ENCODE assay signal across 16 mouse cellular contexts in the genomic region with DNA sequence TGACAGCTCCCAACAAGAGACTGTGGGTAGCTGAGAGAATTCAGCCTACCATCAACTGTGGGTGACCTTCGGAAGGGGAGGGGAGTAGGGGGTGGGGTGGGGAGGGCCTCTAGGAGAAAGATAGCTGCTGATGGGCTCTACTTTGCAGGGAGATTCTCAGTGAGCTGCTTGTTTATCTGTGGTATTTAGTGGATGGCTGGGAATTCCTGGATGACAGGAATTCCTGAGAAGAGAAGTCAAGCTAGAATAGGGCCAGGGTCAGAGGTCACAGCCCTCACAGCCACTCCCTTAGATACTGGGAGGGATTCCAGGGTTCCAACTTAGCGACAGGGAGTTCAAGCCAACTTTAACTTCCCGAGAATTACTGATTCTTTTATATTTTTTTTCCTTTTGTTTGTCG. TPM values are rescaled to one million over a fixed set of nuclear protein-coding genes. Genes with fewer than 3 reads are reported as not detected.
A peak's percentile ranks its signal among the peaks of the same experiment; 100 is the strongest.
DNase-seq lines count a peak whose midpoint lies in the region; ATAC-seq lines count a peak whose summit lies in the region.
"Had no signal": no experiment of that assay in that cellular context is flagged by ENCODE, and none has a peak within 500 bp of the region (broad histone marks: within the 10 kb centered on the region; RNA-seq: fewer than 3 reads in every experiment).

No protein-coding gene starts in this region.

- H3K27ac ChIP-seq in heart, embryonic 10.5 days = peak overlapping the region; percentile 77
- H3K27ac ChIP-seq in kidney, embryonic 16.5 days (ENCODE audit: low read length) = no peak overlapping the region
- H3K27ac ChIP-seq: embryonic facial prominence, embryonic 15.5 days; forebrain, embryonic 13.5 days; limb, embryonic 10.5 days; lung, embryonic 15.5 days; neural tube, embryonic 13.5 days had no signal

- H3K36me3 ChIP-seq in heart, embryonic 10.5 days = no peaks in the 10 kb centered on the region
- no peaks in the 10 kb centered on the region for H3K36me3 ChIP-seq in kidney, embryonic 16.5 days (ENCODE audit: insufficient read depth, low read length)
- H3K36me3 ChIP-seq: embryonic facial prominence, embryonic 15.5 days; limb, embryonic 10.5 days; lung, embryonic 15.5 days; neural tube, embryonic 13.5 days had no signal

- no peaks in the 10 kb centered on the region for H3K9me3 ChIP-seq in heart, embryonic 10.5 days
- H3K9me3 ChIP-seq in kidney, embryonic 16.5 days (ENCODE audit: low read length) = no peaks in the 10 kb centered on the region
- H3K9me3 ChIP-seq: embryonic facial prominence, embryonic 15.5 days; forebrain, embryonic 13.5 days; limb, embryonic 10.5 days; lung, embryonic 15.5 days; neural tube, embryonic 13.5 days had no signal

- WGBS in heart, embryonic 10.5 days = 29% methylated on average over 4 of the region's 4 CpGs
- 51% methylated on average over 4 of the region's 4 CpGs for WGBS in kidney, embryonic 16.5 days

- no peak for DNase-seq in heart, embryonic 10.5 days (ENCODE audit: low spot score)
- no peak for DNase-seq in heart, postnatal 14 days
- DNase-seq in kidney, postnatal 25 days = peak; percentile 50
- peak; percentile 93 for DNase-seq in R1 (ENCODE audit: low read depth, low spot score)
- DNase-seq in kidney, postnatal 36 days = peak; percentile 27 to 49
- no peak for DNase-seq in spleen, adult 12 weeks (ENCODE audit: low spot score)
- no peak for DNase-seq in layer of hippocampus, adult 18-20 months (ENCODE audit: low spot score in 2 of 2)
- DNase-seq: cerebellum, postnatal 14 days; layer of hippocampus, postnatal 36 days had no signal

- ATAC-seq in kidney, embryonic 16.5 days (ENCODE audit: low FRiP score, low TSS enrichment) = no peak
- ATAC-seq: forebrain, embryonic 13.5 days had no signal

- H3K4me3 ChIP-seq in heart, embryonic 10.5 days = no peak overlapping the region
- H3K4me3 ChIP-seq in kidney, embryonic 16.5 days (ENCODE audit: low read length) = no peak overlapping the region
- H3K4me3 ChIP-seq: embryonic facial prominence, embryonic 15.5 days; forebrain, embryonic 13.5 days; limb, embryonic 10.5 days; lung, embryonic 15.5 days; neural tube, embryonic 13.5 days had no signal

- intact Hi-C loops in heart, postnatal 14 days (cut with DNase I) = no loop called here

- no peaks in the 10 kb centered on the region for H3K27me3 ChIP-seq in heart, embryonic 10.5 days (ENCODE audit: insufficient read depth, poor library complexity, severe bottlenecking)
- H3K27me3 ChIP-seq in kidney, embryonic 16.5 days (ENCODE audit: insufficient read depth, low read length) = no peaks in the 10 kb centered on the region
- H3K27me3 ChIP-seq: embryonic facial prominence, embryonic 15.5 days; forebrain, embryonic 13.5 days; lung, embryonic 15.5 days; neural tube, embryonic 13.5 days had no signal

- peaks cover 22% of the 10 kb centered on the region for H3K4me1 ChIP-seq in heart, embryonic 10.5 days
- H3K4me1 ChIP-seq in kidney, embryonic 16.5 days (ENCODE audit: insufficient read depth, low read length) = no peaks in the 10 kb centered on the region
- H3K4me1 ChIP-seq: embryonic facial prominence, embryonic 15.5 days; forebrain, embryonic 13.5 days; limb, embryonic 10.5 days; lung, embryonic 15.5 days; neural tube, embryonic 13.5 days had no signal

- no peak overlapping the region for H3K9ac ChIP-seq in kidney, embryonic 16.5 days (replicated peaks; ENCODE audit: low read length)
- H3K9ac ChIP-seq: embryonic facial prominence, embryonic 15.5 days; forebrain, embryonic 13.5 days; lung, embryonic 15.5 days; neural tube, embryonic 13.5 days had no signal

- no peak overlapping the region for H3K4me2 ChIP-seq in kidney, embryonic 16.5 days (replicated peaks; ENCODE audit: low read depth, low read length)
- H3K4me2 ChIP-seq: embryonic facial prominence, embryonic 15.5 days; forebrain, embryonic 13.5 days; lung, embryonic 15.5 days; neural tube, embryonic 13.5 days had no signal

RNA-seq across cellular contexts. Expression of gene Ptafr, which starts 30.3 kb away (rescaled TPM):
- polyA plus RNA-seq in heart, embryonic 10.5 days (2016; fragmentation: Nextera tagmentation; extraction: Ambion mirVana) = 0.11 and 0.35 TPM in 2 replicates
- total RNA-seq in heart, postnatal 14 days (2021) = 1 to 10 TPM; 1.1 to 2.0 TPM
- 0.29 and 0.54 TPM in 2 replicates for polyA plus RNA-seq in kidney, embryonic 16.5 days (2015; fragmentation: Nextera tagmentation; extraction: Ambion mirVana)
- 1 to 10 TPM; 1.3 to 1.5 TPM for total RNA-seq in layer of hippocampus, adult 18-20 months (2021)
- total RNA-seq: MEL had no signal

RNA-seq across cellular contexts. Expression of gene Eya3, which starts 44.6 kb away (rescaled TPM):
- polyA plus RNA-seq in heart, embryonic 10.5 days (2016; fragmentation: Nextera tagmentation; extraction: Ambion mirVana) = 27.4 and 33.0 TPM in 2 replicates
- 10 to 100 TPM; 36.4 to 38.5 TPM for total RNA-seq in heart, postnatal 14 days (2021)
- polyA plus RNA-seq in kidney, embryonic 16.5 days (2015; fragmentation: Nextera tagmentation; extraction: Ambion mirVana) = 29.2 and 31.6 TPM in 2 replicates
- total RNA-seq in layer of hippocampus, adult 18-20 months (2021) = 10 to 100 TPM; 27.9 to 28.0 TPM

RNA-seq across cellular contexts. Expression of gene Dnajc8, which starts 58.8 kb away (rescaled TPM):
- 143 and 194 TPM in 2 replicates for polyA plus RNA-seq in heart, embryonic 10.5 days (2016; fragmentation: Nextera tagmentation; extraction: Ambion mirVana)
- 10 to 100 TPM; 50.2 to 51.7 TPM for total RNA-seq in heart, postnatal 14 days (2021)
- 159 and 164 TPM in 2 replicates for polyA plus RNA-seq in kidney, embryonic 16.5 days (2015; fragmentation: Nextera tagmentation; extraction: Ambion mirVana)
- total RNA-seq in layer of hippocampus, adult 18-20 months (2021) = 10 to 100 TPM; 87.9 to 92.5 TPM

Comparison
In these comparisons a context has a peak if more than half of its experiments do, and no peak if none do; other contexts are left out.
1. DNase-seq: peak in kidney, postnatal 25 days (2 of 2), R1 (single experiment) and kidney, postnatal 36 days (2 of 2); none in heart, embryonic 10.5 days (single experiment), heart, postnatal 14 days (0 of 2), spleen, adult 12 weeks (single experiment) and layer of hippocampus, adult 18-20 months (0 of 2).